Mouse (Mus musculus) natural killer cell, adult 2 months (primary cell): ENCODE data around the gene Dtnbp1.

ENCODE experiments used
- DNase-seq, 2 experiments: peaks; one replicate each; pipeline ENCODE4 v3.0.0; 2022; ENCODE audit warnings: low spot score in 2 of 2

The Dtnbp1 gene

GRCm38 (mm10) chr13:44948320-44949250 lies 53.4 kb downstream of the Dtnbp1 start:
- no peak for DNase-seq

- DNase-seq: no peak
Measured at GRCm38 (mm10) chr13:44946880-44947635, 54.9 kb downstream of the Dtnbp1 start.

GRCm38 (mm10) chr13:44943618-44944017 lies 58.3 kb downstream of the Dtnbp1 start:
- DNase-seq: no peak

GRCm38 (mm10) chr13:44939326-44940035 lies 62.5 kb downstream of the Dtnbp1 start:
- no peak for DNase-seq

- DNase-seq: no peak
Measured at GRCm38 (mm10) chr13:44937681-44938080, 64.3 kb downstream of the Dtnbp1 start.

- no peak for DNase-seq
Measured at GRCm38 (mm10) chr13:44933575-44933974, 68.4 kb downstream of the Dtnbp1 start.

GRCm38 (mm10) chr13:44932307-44933264 lies 69.4 kb downstream of the Dtnbp1 start:
- DNase-seq: no peak

GRCm38 (mm10) chr13:44926311-44926710 lies 75.6 kb downstream of the Dtnbp1 start:
- DNase-seq: no peak

- DNase-seq: no peak
Measured at GRCm38 (mm10) chr13:44925173-44925572, 76.8 kb downstream of the Dtnbp1 start.

GRCm38 (mm10) chr13:44924042-44924441 lies 77.9 kb downstream of the Dtnbp1 start:
- no peak for DNase-seq

- no peak for DNase-seq
Measured at GRCm38 (mm10) chr13:44921721-44922120, 80.2 kb downstream of the Dtnbp1 start.

GRCm38 (mm10) chr13:44921095-44921494 lies 80.9 kb downstream of the Dtnbp1 start:
- DNase-seq: no peak

GRCm38 (mm10) chr13:44918269-44918668 lies 83.7 kb downstream of the Dtnbp1 start:
- no peak for DNase-seq

GRCm38 (mm10) chr13:44917202-44917601 lies 84.7 kb downstream of the Dtnbp1 start:
- DNase-seq: no peak

- no peak for DNase-seq
Measured at GRCm38 (mm10) chr13:44915945-44916344, 86.0 kb downstream of the Dtnbp1 start.

GRCm38 (mm10) chr13:44915382-44915781 lies 86.6 kb downstream of the Dtnbp1 start:
- DNase-seq: no peak

- DNase-seq: no peak
Measured at GRCm38 (mm10) chr13:44913560-44913959, 88.4 kb downstream of the Dtnbp1 start.

- DNase-seq: no peak
Measured at GRCm38 (mm10) chr13:44912851-44913250, 89.1 kb downstream of the Dtnbp1 start.

- DNase-seq: no peak
Measured at GRCm38 (mm10) chr13:44908790-44909189, 93.2 kb downstream of the Dtnbp1 start.

- DNase-seq: no peak
Measured at GRCm38 (mm10) chr13:44907702-44908101, 94.2 kb downstream of the Dtnbp1 start.

- DNase-seq: no peak
Measured at GRCm38 (mm10) chr13:44906141-44906540, 95.8 kb downstream of the Dtnbp1 start.
